Mouse (Mus musculus) heart, embryonic 10.5 days (tissue): ENCODE results near the gene Ube2f. TPM values are rescaled to one million over a fixed set of nuclear protein-coding genes. Genes with fewer than 3 reads are reported as not detected.
A peak's percentile ranks its signal among the peaks of the same experiment; 100 is the strongest.

Source experiments
- DNase-seq: peaks from one replicate; pipeline ENCODE4 v3.0.0-alpha.2; 2017; ENCODE audit warnings: low spot score
- H3K27ac ChIP-seq: fragments of 300-500 bp; sonication (generic); 2 replicates; pipeline ENCODE4 v1.5.1; 2016; ENCODE audit warnings: mild to moderate bottlenecking
- H3K27me3 ChIP-seq: fragments of 300-500 bp; sonication (generic); 2 replicates; pipeline ENCODE4 v1.6.1; 2016; ENCODE audit warnings: mild to moderate bottlenecking; ENCODE audit not compliant: poor library complexity, insufficient read depth, severe bottlenecking
- H3K36me3 ChIP-seq: fragments of 300-500 bp; sonication (generic); 2 replicates; pipeline ENCODE4 v1.6.1; 2016; ENCODE audit warnings: mild to moderate bottlenecking, moderate library complexity
- H3K4me1 ChIP-seq: fragments of 300-500 bp; sonication (generic); 2 replicates; pipeline ENCODE4 v1.6.1; 2016; ENCODE audit warnings: mild to moderate bottlenecking
- H3K4me3 ChIP-seq: fragments of 300-500 bp; sonication (generic); 2 replicates; pipeline ENCODE4 v1.5.1; 2016; ENCODE audit warnings: mild to moderate bottlenecking, moderate library complexity
- H3K9me3 ChIP-seq: fragments of 300-500 bp; sonication (generic); 2 replicates; pipeline ENCODE4 v1.6.1; 2016; ENCODE audit warnings: mild to moderate bottlenecking, moderate library complexity
- whole genome bisulfite sequencing: fragments of 180-500 bp; shearing (Covaris S2); methylation state at CpG from one replicate; pipeline ENCODE4 v1.1.7; 2016; 5-methylcytosine and 5-hydroxymethylcytosine counted together
- polyA plus RNA-seq: library from polyadenylated mRNA; unstranded; fragments of >200 nt; fragmentation: Nextera tagmentation; extraction: Ambion mirVana; gene quantifications from 2 replicates; pipeline ENCODE4 v1.2.1, GENCODE M21; 2016

Ube2f gene
- 76.9 and 82.8 TPM in 2 replicates for polyA plus RNA-seq

DNA sequence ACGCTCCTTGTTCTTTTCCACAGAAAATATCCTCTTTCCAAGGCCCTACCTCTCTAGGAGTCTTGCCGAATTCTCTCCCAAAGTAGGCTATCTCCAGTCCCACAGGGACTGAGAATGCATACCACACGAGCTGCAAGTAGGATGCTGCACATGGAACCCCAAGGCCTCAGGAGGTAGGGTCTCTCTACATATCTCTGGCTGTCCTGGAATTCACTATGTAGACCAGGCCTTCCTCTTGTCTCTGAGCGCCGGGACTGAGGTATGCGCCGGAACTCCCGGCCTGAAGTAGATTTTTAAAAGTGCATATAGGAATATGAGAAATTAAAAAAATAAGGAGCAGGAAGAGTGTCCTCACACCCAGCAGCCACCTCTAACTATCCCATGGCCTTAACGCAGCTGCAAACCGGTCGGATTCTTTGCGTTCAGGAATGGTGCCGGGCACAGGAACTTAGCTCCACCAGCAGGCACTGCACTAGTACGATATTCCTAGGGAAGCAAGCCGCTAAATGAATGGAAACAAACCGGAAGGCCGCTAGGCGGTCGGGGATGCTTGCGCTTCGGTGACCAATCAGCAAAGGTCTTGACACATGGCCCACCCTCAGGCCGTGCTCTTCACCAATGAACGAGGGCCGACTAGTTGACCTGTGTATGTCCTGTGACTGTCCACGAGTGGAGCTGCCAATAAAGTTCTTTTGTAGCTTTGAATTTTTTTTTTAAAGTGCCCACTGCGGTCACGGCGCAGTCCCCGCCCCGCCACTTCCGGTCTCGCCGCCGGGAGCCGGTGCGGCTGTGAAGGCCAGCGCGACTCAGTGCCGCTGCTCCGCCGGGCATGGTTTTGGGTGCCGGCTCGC lies at the start of gene Ube2f:
Gene Ube2f, plus strand, starts transcription at position 741 of the 851 bp plus-strand sequence.
- peak; percentile 99 for DNase-seq
- peaks cover 29% of the 10 kb centered on the region for H3K4me1 ChIP-seq
- no peaks in the 10 kb centered on the region for H3K9me3 ChIP-seq
- H3K4me3 ChIP-seq: peak within 1 kb of the TSS; percentile 99
- peak within 1 kb of the TSS; percentile 97 for H3K27ac ChIP-seq
- WGBS: under 1% methylated on average over 43 of the region's 43 CpGs
- H3K36me3 ChIP-seq: peaks cover 5% of the 10 kb centered on the region; the same call in 1 of the 2 replicates
- H3K27me3 ChIP-seq: no peaks in the 10 kb centered on the region

DNA sequence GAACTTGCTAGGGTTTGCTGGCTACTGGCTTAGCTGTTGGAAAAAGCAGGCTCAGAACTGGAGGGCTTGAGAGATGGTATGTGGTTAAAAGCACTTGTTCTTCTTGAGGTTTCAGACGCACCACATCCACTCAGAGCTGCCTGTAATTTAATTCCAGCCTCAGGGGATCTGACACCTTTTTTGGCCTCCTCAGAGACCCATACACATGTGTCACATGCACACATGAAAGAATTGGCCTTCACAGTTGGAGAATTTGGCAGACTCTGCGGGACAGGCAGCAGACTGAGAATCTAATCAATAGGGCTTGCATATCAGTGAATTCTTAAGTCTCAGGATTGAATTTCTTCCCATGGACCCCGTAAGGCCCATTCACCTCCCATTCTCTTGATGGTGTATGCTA lies 49.0 kb upstream of the Ube2f start:
- Histone ChIP-seq H3K36me3 (no peaks in the 10 kb centered on the region), H3K27ac (no peak overlapping the region), H3K4me1 (peaks cover 38% of the 10 kb centered on the region), H3K27me3 (no peaks in the 10 kb centered on the region), H3K9me3 (no peaks in the 10 kb centered on the region), H3K4me3 (no peak overlapping the region)
- DNase-seq: no peak
- 38% methylated on average over 3 of the region's 3 CpGs for WGBS

DNA sequence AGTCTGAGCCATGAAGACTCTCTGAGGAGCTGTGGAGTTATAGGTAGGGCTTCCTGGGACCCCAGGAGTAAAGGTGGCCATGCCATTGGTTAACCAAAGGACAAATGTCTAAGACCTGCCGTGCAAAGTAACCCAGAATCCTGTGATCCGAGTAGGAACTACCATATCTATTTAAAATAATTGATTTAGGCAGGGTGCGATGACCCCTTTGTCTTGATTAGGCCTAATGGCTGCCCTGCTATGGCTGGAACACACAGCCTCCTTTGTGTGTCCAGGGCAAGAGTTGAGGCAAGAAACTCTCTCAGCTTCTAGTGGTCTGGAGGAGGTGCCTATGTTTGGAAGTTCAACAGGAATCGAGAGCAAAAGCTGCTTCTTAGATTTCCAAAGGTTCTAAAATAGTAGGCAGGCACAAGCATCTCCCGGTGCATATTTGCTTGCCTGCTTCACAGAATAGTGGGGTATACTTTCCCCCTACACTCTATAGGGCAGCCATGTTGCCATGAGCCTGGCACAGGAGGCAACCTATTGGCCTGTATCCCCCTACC lies 45.8 kb upstream of the Ube2f start:
- H3K36me3 ChIP-seq: no peaks in the 10 kb centered on the region
- H3K4me3 ChIP-seq: no peak overlapping the region
- peaks cover 38% of the 10 kb centered on the region for H3K4me1 ChIP-seq
- H3K27ac ChIP-seq: no peak overlapping the region
- no peak for DNase-seq
- H3K27me3 ChIP-seq: no peaks in the 10 kb centered on the region
- WGBS: 83% methylated on average over 5 of the region's 5 CpGs
- no peaks in the 10 kb centered on the region for H3K9me3 ChIP-seq

DNA sequence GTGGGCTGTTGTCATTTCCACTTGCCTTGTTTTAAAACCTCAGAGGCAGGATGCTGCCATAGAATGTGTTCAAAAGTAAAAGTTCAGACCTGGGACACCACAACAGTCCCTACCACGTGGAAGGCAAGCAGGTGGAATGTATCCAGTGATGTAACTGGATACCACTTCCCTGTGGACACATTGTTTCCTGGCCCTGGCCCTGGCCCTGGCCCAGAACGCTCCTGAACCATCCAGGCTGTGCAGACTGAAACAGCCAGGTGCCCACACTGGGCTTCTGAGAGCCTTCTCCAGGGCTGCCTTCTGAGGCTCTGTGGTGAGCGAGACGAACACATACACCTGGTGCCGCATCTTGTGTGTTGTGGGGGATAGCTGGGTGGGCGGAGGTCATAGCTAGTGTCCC lies 44.5 kb upstream of the Ube2f start:
- H3K4me3 ChIP-seq: no peak overlapping the region
- no peak overlapping the region for H3K27ac ChIP-seq
- WGBS: 79% methylated on average over 6 of the region's 6 CpGs
- H3K4me1 ChIP-seq: peaks cover 43% of the 10 kb centered on the region
- H3K36me3 ChIP-seq: no peaks in the 10 kb centered on the region
- H3K27me3 ChIP-seq: no peaks in the 10 kb centered on the region
- no peak for DNase-seq
- no peaks in the 10 kb centered on the region for H3K9me3 ChIP-seq

DNA sequence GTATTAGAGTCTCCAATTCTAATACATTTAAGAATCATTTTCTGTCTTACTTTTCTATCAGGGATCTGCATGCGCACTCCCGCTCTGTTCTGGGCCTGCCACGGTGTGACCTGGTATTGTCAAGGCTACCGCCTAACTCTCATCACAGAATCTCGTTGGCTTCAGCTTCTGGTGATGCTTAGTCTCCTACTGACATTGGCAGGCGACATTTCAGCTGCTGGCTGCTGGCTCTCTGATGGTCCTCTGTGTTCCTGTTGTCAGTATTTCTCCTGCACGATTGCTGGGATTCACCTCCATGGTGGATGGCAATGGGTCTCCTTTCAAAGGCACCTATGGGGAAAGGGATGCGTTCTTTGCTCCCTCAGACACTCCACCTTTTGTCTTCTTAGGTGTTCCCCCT lies 43.8 kb upstream of the Ube2f start:
- H3K36me3 ChIP-seq: no peaks in the 10 kb centered on the region
- no peak overlapping the region for H3K4me3 ChIP-seq
- no peaks in the 10 kb centered on the region for H3K9me3 ChIP-seq
- H3K27ac ChIP-seq: no peak overlapping the region
- peaks cover 50% of the 10 kb centered on the region for H3K4me1 ChIP-seq
- no peaks in the 10 kb centered on the region for H3K27me3 ChIP-seq
- 68% methylated on average over 8 of the region's 8 CpGs for WGBS
- DNase-seq: no peak

DNA sequence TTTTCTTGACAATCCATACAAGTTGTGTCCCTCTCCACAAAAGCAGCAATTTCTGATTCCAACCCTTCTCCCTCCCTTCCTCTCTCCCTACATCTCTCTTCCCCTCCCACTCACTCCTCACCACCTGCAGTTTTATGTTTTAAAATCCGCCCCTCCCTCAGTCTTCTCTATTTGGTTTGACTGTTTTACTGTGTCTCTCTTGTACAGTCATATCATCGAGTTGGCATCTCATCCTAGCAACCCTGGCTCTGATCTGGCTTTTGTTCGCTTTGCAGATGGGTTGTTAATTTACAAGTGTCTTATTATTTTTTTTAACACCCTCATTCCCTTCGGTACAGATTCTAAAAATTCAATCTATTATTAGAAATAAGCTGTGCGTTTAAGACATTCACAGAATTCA lies 43.2 kb upstream of the Ube2f start:
- Histone ChIP-seq H3K4me1 (peaks cover 56% of the 10 kb centered on the region), H3K4me3 (no peak overlapping the region), H3K36me3 (no peaks in the 10 kb centered on the region), H3K9me3 (no peaks in the 10 kb centered on the region), H3K27ac (no peak overlapping the region), H3K27me3 (no peaks in the 10 kb centered on the region)
- DNase-seq: no peak
- 77% methylated on average over 5 of the region's 5 CpGs for WGBS

DNA sequence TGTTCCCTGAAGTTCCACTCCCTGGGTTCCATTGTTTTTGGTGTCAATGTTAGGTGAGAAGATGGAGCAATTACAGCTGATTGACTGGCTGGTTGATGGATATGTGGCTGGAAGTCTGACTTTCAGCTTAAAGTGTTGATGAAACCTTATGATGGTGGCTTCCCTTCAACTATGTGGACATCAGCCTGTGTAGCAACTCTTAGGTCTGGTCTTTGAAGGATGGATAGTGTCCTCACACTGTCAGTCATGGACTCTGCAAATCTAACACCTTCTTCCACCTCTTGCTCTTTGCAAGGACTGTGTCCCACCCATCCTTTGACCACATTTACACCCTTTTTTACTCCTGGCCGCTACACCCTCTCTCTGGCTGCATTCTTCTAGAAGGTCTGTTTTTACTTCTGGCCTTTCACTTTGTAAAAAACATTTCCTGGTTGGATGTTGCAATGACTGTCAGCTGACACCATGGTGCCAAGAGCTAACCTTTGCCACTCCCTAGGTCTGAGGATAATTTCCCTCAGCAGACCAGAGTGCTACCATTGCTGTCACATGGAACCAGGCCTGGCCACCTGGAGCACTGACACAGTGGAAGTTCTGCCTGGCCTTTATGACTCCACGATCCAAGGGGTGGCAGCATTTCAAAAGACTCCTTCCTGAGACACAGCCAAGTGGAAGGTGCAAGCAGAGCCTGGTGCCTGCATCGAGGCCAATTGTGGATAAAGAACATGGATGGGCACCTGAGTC lies 42.6 kb upstream of the Ube2f start:
- Histone ChIP-seq H3K4me3 (no peak overlapping the region), H3K36me3 (no peaks in the 10 kb centered on the region), H3K4me1 (peaks cover 57% of the 10 kb centered on the region), H3K9me3 (no peaks in the 10 kb centered on the region), H3K27me3 (no peaks in the 10 kb centered on the region), H3K27ac (no peak overlapping the region)
- no peak for DNase-seq
- WGBS: 76% methylated on average over 3 of the region's 3 CpGs

DNA sequence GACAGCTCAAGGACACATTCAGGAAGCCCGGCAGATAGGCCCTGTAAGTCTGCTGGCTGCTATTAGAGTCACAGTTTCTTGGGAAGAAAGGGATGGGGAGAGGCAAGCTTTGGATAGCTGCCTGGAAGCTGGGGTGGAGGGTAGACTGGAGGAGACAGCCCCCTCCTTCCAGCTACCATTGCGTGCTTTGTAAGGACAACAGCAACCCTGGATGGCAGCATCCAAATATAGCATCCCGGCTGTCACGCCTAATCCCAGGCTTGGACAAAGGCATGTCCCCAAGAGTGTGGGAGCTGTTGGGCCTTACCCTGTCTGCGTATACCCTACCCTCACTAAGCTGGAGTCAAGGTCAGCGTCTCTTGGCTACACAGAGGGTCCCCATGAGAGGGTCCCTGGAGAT lies 40.8 kb upstream of the Ube2f start:
- Histone ChIP-seq H3K4me1 (peaks cover 68% of the 10 kb centered on the region), H3K27me3 (no peaks in the 10 kb centered on the region), H3K36me3 (no peaks in the 10 kb centered on the region), H3K27ac (peak overlapping the region; percentile 86), H3K4me3 (no peak overlapping the region), H3K9me3 (no peaks in the 10 kb centered on the region)
- 44% methylated on average over 6 of the region's 6 CpGs for WGBS
- no peak for DNase-seq

DNA sequence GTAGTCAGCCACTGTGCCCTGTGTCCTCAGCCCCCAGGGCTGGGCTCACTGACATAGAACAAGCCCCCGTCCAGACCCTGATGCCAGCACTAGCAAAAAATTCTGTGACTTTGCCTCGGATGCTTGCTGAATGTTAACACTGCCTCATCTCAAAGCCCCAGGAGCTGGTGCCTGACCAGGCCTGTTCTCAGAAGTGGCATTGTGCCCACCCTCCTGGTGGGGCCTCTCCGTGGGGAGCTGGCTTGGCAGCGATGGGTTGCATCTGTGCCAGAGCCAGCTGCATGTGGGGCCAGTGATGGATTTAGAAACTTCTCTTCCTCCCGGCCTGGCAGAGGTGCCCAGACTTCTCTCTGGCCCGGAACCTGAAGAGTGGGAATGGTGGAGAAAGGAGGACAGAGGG lies 40.3 kb upstream of the Ube2f start:
- peak overlapping the region; percentile 86 for H3K27ac ChIP-seq

DNA sequence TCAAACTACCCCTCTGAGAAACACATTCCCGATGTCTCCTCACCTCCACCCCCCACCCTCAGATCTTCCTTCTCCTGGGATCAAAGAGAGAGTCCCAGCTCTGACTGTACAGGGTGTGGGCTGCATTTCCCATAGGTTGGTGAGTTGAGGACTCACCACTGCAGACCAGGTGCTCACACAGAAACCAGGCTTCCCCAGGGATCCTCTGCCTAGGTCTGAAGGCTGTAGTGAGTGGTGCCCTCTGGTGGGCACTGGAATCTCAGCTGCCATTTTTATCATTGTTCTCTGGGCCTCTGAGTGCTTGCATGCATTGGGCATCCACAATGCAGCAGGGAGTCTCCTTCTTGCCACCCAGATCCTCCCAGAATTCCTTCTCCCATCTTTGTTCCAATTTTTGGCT lies 39.0 kb upstream of the Ube2f start:
- no peak for DNase-seq
- H3K36me3 ChIP-seq: no peaks in the 10 kb centered on the region
- 77% methylated on average over 1 of the region's 1 CpGs for WGBS
- peaks cover 75% of the 10 kb centered on the region for H3K4me1 ChIP-seq
- no peaks in the 10 kb centered on the region for H3K9me3 ChIP-seq
- peak overlapping the region; percentile 86 for H3K27ac ChIP-seq
- no peaks in the 10 kb centered on the region for H3K27me3 ChIP-seq
- no peak overlapping the region for H3K4me3 ChIP-seq

More for the DNA sequence above, 40.3 kb upstream of the Ube2f start:
- Histone ChIP-seq H3K9me3 (no peaks in the 10 kb centered on the region), H3K36me3 (no peaks in the 10 kb centered on the region), H3K27me3 (no peaks in the 10 kb centered on the region), H3K4me3 (no peak overlapping the region), H3K4me1 (peaks cover 69% of the 10 kb centered on the region)
- 84% methylated on average over 6 of the region's 6 CpGs for WGBS
- no peak for DNase-seq

DNA sequence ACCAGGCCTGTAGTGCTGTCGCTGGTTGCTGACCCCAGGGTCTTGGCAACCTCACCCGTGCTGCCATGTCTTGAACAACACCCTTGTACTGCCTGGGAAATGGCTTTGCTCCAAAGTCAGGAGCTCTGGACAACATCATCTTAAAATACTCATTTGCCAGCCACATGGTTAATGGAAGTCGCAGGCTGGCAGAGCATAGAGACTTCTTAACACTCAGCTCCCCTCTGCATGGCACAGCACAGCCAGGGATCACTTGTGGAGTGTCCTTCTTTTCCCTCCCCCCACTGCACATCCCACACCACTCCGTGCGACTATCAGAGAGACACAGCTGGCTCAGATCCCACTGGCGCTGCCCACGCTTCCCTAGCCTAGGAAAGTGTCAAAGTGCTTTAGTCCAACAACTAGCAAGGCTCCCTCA lies 38.5 kb upstream of the Ube2f start:
- Histone ChIP-seq H3K4me3 (no peak overlapping the region), H3K27ac (peak overlapping the region; percentile 86), H3K4me1 (peaks cover 77% of the 10 kb centered on the region), H3K36me3 (no peaks in the 10 kb centered on the region), H3K9me3 (no peaks in the 10 kb centered on the region), H3K27me3 (no peaks in the 10 kb centered on the region)
- WGBS: 66% methylated on average over 7 of the region's 7 CpGs
- no peak for DNase-seq

DNA sequence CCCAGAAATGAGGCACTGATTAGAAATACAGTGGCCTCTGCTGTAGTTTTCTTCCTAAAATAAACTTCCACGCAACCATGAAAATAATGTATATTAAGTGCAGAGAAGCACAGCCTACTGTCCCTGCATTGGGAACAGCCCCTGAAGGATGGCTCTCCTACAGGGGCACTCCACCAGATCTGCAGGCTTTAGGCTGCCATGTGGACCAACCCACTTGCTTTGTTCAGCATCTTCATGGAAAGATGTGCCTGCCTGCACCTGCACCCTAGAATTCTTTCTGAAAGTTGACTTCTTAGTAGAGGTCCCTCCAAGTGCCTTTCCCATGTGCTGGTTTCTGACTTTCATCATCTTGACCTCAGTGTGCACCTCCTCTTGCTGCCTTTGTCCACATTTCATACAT lies 34.8 kb upstream of the Ube2f start:
- H3K27me3 ChIP-seq: no peaks in the 10 kb centered on the region
- H3K4me1 ChIP-seq: peaks cover 76% of the 10 kb centered on the region
- H3K4me3 ChIP-seq: no peak overlapping the region
- WGBS: 91% methylated on average over 1 of the region's 1 CpGs
- no peak for DNase-seq
- no peaks in the 10 kb centered on the region for H3K9me3 ChIP-seq
- H3K36me3 ChIP-seq: no peaks in the 10 kb centered on the region
- H3K27ac ChIP-seq: peak overlapping the region; percentile 86

DNA sequence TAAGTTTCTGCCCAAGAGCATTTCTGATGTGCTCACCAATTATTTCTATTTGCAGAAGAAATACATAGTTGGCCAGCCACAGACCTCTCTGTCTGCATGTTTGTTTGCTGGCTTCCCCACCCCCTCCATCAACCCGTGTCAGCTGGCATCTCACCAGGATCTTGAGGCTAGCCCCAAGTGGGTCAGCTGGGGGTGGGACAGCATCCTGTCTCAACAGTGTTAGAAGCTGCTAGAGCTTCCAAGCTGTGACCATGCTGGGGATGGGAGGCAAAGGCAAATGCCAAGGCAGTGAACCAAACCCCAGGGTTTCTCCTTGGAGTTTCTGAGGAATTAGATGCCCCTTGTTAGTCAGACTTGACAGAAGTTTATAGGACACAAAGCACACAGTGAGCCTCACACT lies 34.1 kb upstream of the Ube2f start:
- H3K27ac ChIP-seq: peak overlapping the region; percentile 86
- no peak overlapping the region for H3K4me3 ChIP-seq
- no peaks in the 10 kb centered on the region for H3K36me3 ChIP-seq
- peaks cover 69% of the 10 kb centered on the region for H3K4me1 ChIP-seq
- no peak for DNase-seq
- 39% methylated on average over 1 of the region's 1 CpGs for WGBS
- no peaks in the 10 kb centered on the region for H3K9me3 ChIP-seq
- H3K27me3 ChIP-seq: no peaks in the 10 kb centered on the region
